Mouse (Mus musculus): ENCODE measurements around the gene Dmp1. TPM values are rescaled to one million over a fixed set of nuclear protein-coding genes. Genes with fewer than 3 reads are reported as not detected.

Gene Dmp1
- 1.3 TPM in 1 of 2 replicates, not detected in the other for polyA plus RNA-seq (2011; ENCODE audit: insufficient read depth, insufficient read length, low replicate concordance, missing spikeins)

DNA sequence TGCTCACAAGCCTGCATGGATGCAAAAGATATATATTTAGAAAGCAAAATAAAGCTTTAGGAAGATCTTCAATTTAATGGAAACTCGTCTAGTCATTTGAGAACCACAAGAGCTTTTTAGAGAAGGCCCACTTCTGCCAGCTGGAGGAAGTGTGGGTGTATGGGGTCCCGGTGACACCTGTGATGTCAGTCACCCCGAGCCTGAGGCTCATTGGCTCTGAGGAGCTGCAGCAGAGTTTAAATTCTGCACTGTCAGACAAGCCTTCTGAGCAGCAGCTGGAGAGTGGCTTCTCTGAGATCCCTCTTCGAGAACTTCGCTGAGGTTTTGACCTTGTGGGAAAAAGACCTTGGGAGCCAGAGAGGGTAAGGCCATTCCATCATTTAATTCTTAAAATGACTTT lies at the start of gene Dmp1:
Dmp1 (plus strand) TSS at position 263 of the 400 bp plus-strand sequence.
- no peak within 1 kb of the TSS for H3K27ac ChIP-seq (ENCODE audit: control insufficient read depth, insufficient read depth, low read depth, low read length, poor library complexity)
- WGBS, result 32% methylated on average over 5 of the region's 5 CpGs
- no peak for TF ChIP-seq CTCF (IDR thresholded peaks at IDR 0.05; ENCODE audit: control insufficient read depth, insufficient read depth, low read length)
- no peak for TF ChIP-seq POLR2A (IDR thresholded peaks at IDR 0.05; ENCODE audit: borderline replicate concordance, control insufficient read depth, low read depth, low read length)
- no peak within 1 kb of the TSS for H3K4me3 ChIP-seq (replicated peaks; ENCODE audit: control insufficient read depth, low read depth, low read length)
- no peaks in the 10 kb centered on the region for H3K4me1 ChIP-seq (ENCODE audit: control insufficient read depth, insufficient read depth, low read length)

DNA sequence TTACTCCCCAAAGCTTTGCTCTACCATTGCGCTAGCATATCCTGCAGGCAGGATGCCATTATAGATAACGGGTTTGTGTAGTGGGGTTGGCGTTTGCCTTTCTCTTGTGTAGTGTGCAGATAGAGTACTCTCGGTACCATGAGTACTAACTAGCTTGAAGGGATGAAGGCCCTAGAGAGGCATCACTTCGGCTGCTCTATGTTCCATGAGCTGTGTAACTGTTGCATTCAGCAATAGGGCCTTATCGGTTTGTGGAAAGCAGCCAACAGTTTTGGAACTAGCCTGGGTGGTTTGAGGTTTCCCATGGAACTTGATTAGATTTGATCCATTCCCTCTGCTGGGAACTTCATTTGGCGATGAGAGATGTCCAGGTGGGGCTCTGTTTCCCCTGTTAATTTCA lies 44.7 kb upstream of the Dmp1 start:
- TF ChIP-seq CTCF (IDR thresholded peaks at IDR 0.05; ENCODE audit: control insufficient read depth, insufficient read depth, low read length) (no peak), POLR2A (IDR thresholded peaks at IDR 0.05; ENCODE audit: borderline replicate concordance, control insufficient read depth, low read depth, low read length) (no peak)
- H3K27ac ChIP-seq (ENCODE audit: control insufficient read depth, insufficient read depth, low read depth, low read length, poor library complexity), result no peak overlapping the region
- WGBS, result 86% methylated on average over 7 of the region's 7 CpGs
- no peak overlapping the region for H3K4me3 ChIP-seq (replicated peaks; ENCODE audit: control insufficient read depth, low read depth, low read length)
- H3K4me1 ChIP-seq (ENCODE audit: control insufficient read depth, insufficient read depth, low read length), result no peaks in the 10 kb centered on the region

DNA sequence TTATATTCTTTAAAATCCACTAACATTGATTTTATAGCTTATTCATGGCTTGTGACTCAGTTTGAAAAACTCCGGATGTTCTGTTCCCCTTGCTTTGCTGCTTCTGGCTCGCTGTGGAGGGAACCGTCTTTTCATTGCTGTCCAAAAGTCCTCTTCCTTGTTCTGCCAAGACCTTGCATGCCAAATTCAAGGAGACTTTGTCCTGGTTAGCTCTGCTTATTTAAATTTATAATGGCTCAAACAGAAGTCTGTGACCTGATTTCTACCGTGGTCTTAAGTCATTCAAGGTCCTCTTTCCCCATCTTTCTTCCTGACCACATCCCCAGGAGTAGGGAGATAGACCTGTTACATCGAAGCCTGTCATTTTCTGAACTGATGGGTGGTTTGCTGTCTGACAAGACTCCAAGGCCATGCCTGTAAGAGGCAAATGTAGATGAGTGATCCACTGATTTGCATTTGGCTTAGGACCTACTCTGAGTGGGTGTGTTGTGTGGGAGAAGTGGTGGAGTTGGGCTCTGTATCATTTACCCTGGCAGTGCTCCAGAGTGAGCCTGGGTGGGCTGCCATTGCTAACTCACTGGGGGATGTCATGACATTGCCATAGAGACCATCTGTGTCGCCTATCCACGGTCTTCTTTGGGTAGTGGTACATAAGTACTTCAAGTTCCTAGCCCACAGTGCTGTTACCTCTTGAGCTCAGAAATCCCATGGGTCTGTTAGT lies 43.9 kb upstream of the Dmp1 start:
- H3K4me3 ChIP-seq (replicated peaks; ENCODE audit: control insufficient read depth, low read depth, low read length), result no peak overlapping the region
- TF ChIP-seq POLR2A (IDR thresholded peaks at IDR 0.05; ENCODE audit: borderline replicate concordance, control insufficient read depth, low read depth, low read length) (no peak), CTCF (IDR thresholded peaks at IDR 0.05; ENCODE audit: control insufficient read depth, insufficient read depth, low read length) (no peak)
- no peak overlapping the region for H3K27ac ChIP-seq (ENCODE audit: control insufficient read depth, insufficient read depth, low read depth, low read length, poor library complexity)
- no peaks in the 10 kb centered on the region for H3K4me1 ChIP-seq (ENCODE audit: control insufficient read depth, insufficient read depth, low read length)
- 79% methylated on average over 7 of the region's 7 CpGs for WGBS

DNA sequence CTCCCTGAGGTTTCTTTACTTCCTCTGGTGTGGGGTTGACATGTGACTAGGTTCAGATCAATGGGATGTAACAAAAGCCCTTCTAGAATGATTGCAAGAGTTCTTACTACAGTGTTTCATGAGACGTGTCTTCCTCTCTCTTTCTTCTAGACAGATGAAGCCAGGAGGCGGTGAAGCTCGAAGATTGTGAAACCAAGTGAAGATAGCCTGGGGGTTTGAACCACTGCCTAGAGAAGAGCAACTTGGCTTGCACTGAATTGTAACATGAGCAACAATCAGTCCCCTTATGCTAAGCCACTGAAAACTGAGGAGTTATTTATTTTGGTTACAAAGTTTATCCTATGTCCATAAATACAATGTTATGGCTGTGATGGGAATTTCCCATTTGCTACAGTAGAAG lies 41.8 kb upstream of the Dmp1 start:
- H3K27ac ChIP-seq (ENCODE audit: control insufficient read depth, insufficient read depth, low read depth, low read length, poor library complexity), result no peak overlapping the region
- no peaks in the 10 kb centered on the region for H3K4me1 ChIP-seq (ENCODE audit: control insufficient read depth, insufficient read depth, low read length)
- no peak for TF ChIP-seq POLR2A (IDR thresholded peaks at IDR 0.05; ENCODE audit: borderline replicate concordance, control insufficient read depth, low read depth, low read length)
- no peak for TF ChIP-seq CTCF (IDR thresholded peaks at IDR 0.05; ENCODE audit: control insufficient read depth, insufficient read depth, low read length)
- H3K4me3 ChIP-seq (replicated peaks; ENCODE audit: control insufficient read depth, low read depth, low read length), result no peak overlapping the region
- WGBS, result 71% methylated on average over 3 of the region's 3 CpGs

DNA sequence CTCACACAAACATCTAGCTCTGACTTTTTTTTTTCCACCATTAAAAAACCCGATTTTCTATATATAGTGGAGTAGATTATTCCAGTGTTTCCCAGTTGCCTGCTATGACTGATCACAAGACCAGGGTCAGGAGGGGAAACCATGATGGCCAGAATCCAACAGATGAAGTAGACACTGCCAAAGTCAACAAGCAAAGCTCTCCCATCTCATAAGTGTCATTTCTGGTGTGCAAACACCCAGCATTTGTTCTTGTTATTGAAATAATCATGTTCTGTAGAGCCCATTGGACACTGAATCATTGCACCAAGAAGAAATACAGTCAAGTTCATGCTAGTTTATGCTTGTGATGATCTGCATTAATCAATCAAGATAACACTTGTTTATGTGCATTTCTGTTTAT lies 41.0 kb upstream of the Dmp1 start:
- TF ChIP-seq POLR2A (IDR thresholded peaks at IDR 0.05; ENCODE audit: borderline replicate concordance, control insufficient read depth, low read depth, low read length) (no peak), CTCF (IDR thresholded peaks at IDR 0.05; ENCODE audit: control insufficient read depth, insufficient read depth, low read length) (no peak)
- Histone ChIP-seq H3K27ac (ENCODE audit: control insufficient read depth, insufficient read depth, low read depth, low read length, poor library complexity) (no peak overlapping the region), H3K4me3 (replicated peaks; ENCODE audit: control insufficient read depth, low read depth, low read length) (no peak overlapping the region), H3K4me1 (ENCODE audit: control insufficient read depth, insufficient read depth, low read length) (no peaks in the 10 kb centered on the region)
- WGBS, result 75% methylated on average over 1 of the region's 1 CpGs

DNA sequence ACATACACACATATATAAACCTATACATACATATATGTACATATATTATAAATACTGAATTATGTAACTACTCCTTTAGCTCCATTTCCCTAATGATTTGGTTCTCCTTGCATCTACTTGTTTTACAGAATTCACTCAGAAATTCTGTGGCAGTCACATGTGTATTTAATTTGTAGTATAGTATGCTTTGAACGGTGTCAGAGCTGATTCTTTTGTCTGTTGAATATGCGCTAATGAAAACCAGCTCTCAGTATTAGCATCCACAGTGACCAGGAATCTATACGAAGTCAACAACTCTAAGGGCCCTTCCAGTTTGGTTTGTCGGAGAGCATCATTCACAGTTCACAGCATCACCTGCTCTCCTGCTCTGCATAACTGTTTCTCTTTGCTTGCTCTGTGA lies 38.9 kb upstream of the Dmp1 start:
- H3K4me1 ChIP-seq (ENCODE audit: control insufficient read depth, insufficient read depth, low read length), result no peaks in the 10 kb centered on the region
- no peak for TF ChIP-seq POLR2A (IDR thresholded peaks at IDR 0.05; ENCODE audit: borderline replicate concordance, control insufficient read depth, low read depth, low read length)
- no peak for TF ChIP-seq CTCF (IDR thresholded peaks at IDR 0.05; ENCODE audit: control insufficient read depth, insufficient read depth, low read length)
- H3K27ac ChIP-seq (ENCODE audit: control insufficient read depth, insufficient read depth, low read depth, low read length, poor library complexity), result no peak overlapping the region
- no peak overlapping the region for H3K4me3 ChIP-seq (replicated peaks; ENCODE audit: control insufficient read depth, low read depth, low read length)
- WGBS, result 85% methylated on average over 4 of the region's 4 CpGs

DNA sequence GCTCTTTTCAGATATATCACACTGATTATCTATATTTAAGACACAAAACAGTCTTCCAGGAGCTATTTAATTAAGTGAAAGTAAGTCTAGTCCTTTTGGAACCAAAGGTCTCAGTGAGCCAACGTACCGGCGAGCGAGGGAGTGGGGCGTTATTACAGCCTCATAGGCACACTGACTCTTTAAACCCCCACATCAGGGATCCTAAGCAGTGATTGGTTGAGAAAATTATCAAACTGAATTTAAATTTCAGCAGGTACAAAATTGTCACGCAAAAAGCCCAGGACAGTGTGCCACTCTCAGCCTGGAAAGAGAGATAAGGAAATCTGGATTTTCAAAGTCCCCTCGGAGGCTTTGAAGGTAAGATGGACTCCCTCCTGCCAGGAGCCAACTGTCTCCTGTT lies 32.0 kb upstream of the Dmp1 start, which contains the start of gene Dspp:
Dspp (plus strand) TSS at position 301 of the 400 bp plus-strand sequence.
- TF ChIP-seq POLR2A (IDR thresholded peaks at IDR 0.05; ENCODE audit: borderline replicate concordance, control insufficient read depth, low read depth, low read length) (no peak), CTCF (IDR thresholded peaks at IDR 0.05; ENCODE audit: control insufficient read depth, insufficient read depth, low read length) (no peak)
- WGBS, result 84% methylated on average over 7 of the region's 7 CpGs
- Histone ChIP-seq H3K4me3 (replicated peaks; ENCODE audit: control insufficient read depth, low read depth, low read length) (no peak within 1 kb of the TSS), H3K27ac (ENCODE audit: control insufficient read depth, insufficient read depth, low read depth, low read length, poor library complexity) (no peak within 1 kb of the TSS), H3K4me1 (ENCODE audit: control insufficient read depth, insufficient read depth, low read length) (no peaks in the 10 kb centered on the region)

DNA sequence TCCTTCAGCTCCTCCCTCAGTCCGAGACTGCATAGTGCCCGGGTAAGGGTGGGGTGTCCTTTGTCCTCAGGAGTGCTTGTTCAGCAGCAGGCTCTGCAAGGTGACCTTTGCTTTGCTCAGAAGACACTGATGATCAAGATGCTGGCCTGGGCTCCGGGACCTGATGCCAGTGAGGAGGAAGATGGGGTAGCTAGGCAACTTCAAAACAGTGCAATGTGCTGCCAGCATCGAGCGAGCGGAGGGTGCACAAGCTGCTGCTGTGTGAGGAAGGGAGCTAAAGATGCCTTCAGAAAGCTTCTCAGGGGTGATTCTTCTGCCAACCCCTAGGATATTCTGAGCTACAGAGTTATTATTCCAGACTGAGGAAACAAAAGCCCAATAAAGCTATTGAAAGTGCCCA lies 29.3 kb upstream of the Dmp1 start:
- H3K4me1 ChIP-seq (ENCODE audit: control insufficient read depth, insufficient read depth, low read length), result no peaks in the 10 kb centered on the region; the same call in none of the 2 replicates
- no peak overlapping the region for H3K4me3 ChIP-seq (replicated peaks; ENCODE audit: control insufficient read depth, low read depth, low read length)
- WGBS, result 80% methylated on average over 6 of the region's 6 CpGs
- no peak for TF ChIP-seq POLR2A (IDR thresholded peaks at IDR 0.05; ENCODE audit: borderline replicate concordance, control insufficient read depth, low read depth, low read length)
- no peak for TF ChIP-seq CTCF (IDR thresholded peaks at IDR 0.05; ENCODE audit: control insufficient read depth, insufficient read depth, low read length)
- no peak overlapping the region for H3K27ac ChIP-seq (ENCODE audit: control insufficient read depth, insufficient read depth, low read depth, low read length, poor library complexity)
